Mouse (Mus musculus) ovary, postnatal 36 days (tissue): Measurements from ENCODE around the gene Upk3bl.

ENCODE experiments used
- DNase-seq: peaks from one replicate; pipeline ENCODE4 v3.0.0; 2022; ENCODE audit warnings: low spot score, mixed read lengths

Gene Upk3bl

GRCm38 (mm10) chr5:136054301-136055077, at the start of gene Upk3bl:
Upk3bl (plus strand) TSS chr5:136054492.
- DNase-seq = no peak

- no peak for DNase-seq
Observed at GRCm38 (mm10) chr5:136004537-136004936, 49.8 kb upstream of the Upk3bl start.

GRCm38 (mm10) chr5:136007745-136008144, 46.5 kb upstream of the Upk3bl start:
- no peak for DNase-seq

GRCm38 (mm10) chr5:136014877-136015276, 39.4 kb upstream of the Upk3bl start:
- DNase-seq = peak; percentile 67

- peak; percentile 19 for DNase-seq
Observed at GRCm38 (mm10) chr5:136015586-136015985, 38.7 kb upstream of the Upk3bl start.

DNA sequence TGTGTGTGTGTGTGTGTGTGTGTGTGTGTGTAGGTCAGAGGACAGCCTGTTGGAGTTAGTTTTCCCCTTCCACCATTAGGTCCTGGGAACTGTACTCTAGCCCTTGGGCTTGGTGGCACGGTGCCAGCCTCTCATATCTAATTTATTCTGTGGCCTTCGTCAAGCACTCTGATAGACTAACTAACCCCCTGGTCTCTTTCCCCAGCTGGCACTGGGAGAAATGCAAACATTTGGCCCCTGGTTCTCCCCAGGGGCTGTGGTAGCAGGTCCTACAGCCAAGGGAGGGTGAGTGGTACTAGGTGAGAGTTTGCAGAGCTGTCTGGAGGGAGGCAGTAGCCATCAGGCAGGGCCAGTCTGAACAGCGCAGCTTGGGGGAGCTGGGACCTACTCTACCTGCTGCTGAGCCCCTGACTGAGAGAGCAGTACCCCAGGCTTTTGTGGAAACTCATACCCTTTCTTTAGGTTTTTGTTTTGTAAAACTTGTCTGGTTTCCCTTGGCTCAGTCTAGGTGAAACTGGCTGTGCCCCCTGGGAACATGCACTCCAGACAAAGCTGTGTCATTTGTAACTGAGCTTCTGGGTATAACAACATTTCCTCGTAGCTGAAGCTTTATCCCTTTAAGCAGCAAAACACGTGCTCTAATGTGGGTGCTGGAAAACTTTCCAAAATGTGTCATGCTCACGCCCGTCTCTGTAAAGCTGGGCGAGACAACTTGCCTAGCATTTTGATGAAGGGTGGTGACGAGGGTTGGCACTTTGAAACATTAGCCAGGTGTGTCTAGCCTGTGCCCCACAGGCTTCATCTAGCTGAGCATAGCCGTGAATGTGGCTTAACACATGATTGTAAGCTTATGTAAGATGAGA, 38.0 kb upstream of the Upk3bl start:
- DNase-seq = peak; percentile 78

DNA sequence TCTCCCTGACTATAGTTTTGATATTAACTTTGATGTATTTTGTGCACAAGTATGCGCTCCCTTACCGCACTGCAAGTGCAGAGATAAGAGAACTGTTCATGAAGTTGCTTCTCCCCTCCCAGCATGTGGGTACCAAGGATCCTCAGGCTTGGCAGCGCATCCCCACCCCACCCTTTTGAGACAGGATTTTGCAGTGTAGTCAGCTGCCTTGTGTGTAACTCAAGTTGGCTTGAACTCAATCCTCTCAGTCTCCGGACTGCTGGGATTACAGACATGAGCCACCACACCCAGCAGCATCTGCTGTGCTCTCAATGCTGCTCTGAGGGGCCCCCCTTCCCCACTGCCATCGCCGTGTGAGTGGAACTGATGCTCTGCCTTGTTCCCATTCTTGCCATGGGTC, 37.0 kb upstream of the Upk3bl start:
- DNase-seq = no peak

DNA sequence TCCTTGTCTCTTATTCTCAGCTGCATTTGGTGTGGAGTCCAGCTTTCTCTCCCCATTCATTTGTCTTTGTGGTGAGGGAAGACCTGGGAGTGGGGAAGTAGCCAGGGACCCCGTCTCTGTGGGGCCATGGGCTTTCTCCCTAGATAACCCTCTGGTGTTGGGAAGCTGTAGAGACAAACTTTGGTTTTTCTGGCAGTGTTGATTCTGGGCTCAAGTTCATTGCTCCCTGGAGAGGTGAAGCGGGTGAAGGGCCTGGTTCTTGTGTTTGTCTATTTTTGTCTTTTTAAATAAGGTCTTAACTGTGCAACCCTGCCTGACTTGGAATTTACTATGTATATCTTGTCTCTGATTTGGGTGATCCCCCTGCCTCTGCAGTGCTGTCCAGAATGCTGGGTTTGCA, 35.6 kb upstream of the Upk3bl start:
- no peak for DNase-seq

GRCm38 (mm10) chr5:136019907-136020306, 34.4 kb upstream of the Upk3bl start:
- DNase-seq = peak; percentile 20

DNA sequence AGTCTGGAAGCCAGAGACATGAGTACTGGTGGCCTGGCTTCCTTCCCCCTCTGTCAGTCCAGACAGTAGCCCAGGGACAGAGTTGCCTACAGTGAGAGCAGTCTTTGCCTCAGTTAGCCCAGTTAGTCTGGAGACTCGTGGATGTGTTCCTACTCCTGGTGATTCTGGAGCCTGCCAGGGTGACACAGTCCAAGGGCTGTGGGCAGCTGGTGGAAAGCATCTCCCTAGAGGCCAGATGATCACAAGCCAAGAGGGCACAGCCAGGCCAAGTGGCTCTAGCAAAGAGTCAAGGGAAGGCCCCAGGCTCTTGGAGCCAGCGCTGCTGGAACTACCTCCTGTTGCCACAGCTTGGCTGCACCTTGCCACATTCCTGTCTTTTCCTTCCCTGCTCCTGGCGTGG, 28.6 kb upstream of the Upk3bl start:
- peak; percentile 23 for DNase-seq

GRCm38 (mm10) chr5:136026859-136027258, 27.4 kb upstream of the Upk3bl start:
- DNase-seq = no peak

GRCm38 (mm10) chr5:136027612-136028311, 26.5 kb upstream of the Upk3bl start:
- DNase-seq = no peak

- DNase-seq = no peak
Observed at GRCm38 (mm10) chr5:136034868-136035267, 19.4 kb upstream of the Upk3bl start.

DNA sequence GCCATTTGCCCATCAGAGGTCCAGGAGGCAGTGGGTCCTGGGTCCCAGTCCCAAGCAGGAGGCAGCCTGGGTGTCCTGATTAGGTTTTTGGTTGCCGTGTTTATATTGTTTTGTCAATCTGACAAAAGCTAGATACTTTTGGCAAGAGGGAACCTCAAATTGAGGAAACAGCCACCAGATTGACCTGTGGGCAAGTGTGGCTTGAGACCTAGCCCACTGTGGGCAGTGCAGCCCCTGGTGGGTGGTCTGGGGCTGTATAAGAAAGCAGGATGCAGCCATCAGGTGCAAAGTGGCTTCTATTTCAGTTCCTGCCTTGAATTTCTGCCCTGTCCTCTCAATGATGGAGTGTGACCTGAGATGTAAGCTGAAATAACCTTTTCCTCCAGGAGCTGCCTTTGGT, 19.0 kb upstream of the Upk3bl start:
- DNase-seq = no peak

DNA sequence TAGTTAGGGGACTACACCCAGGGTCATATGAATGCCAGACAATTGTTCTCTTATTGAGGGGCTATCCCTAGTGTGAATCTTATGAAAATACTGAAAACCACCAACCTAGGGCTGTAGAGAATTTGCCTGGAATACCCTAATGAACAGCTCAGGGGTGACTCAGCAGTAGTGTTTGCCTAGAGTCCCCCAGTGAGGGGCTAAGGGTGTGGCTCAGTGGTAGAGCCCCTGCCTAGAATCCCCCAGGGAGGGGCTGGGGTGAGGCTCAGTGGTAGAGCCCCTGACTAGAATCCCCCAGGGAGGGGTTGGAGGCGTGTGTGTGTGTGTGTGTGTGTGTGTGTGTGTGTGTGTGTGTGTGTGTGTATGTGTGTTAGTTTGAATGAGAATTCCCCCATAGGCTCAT, 17.6 kb upstream of the Upk3bl start:
- DNase-seq = no peak

- no peak for DNase-seq
Observed at GRCm38 (mm10) chr5:136038258-136039214, 15.8 kb upstream of the Upk3bl start, which contains the start of gene Upk3b. Upk3b (plus strand) TSS chr5:136038496.

DNA sequence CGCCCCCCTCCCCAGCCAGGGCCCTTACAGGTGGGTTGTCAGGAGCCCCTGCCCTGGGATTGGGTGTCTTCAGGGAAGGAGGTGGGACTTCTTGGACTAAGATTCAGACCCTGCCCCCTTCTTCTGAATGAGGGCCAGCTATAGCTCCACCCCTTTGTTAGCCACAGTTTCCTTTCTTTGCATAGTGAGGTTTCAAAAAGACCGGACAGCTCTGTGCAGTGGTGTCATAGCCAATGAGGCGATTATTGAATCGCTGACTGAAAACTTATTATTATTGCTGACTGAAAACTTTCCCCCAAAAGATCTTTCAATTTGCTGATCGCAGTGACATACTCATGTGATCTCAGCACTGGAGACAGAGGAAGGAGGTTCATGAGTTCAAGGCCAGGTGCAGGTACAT, 14.1 kb upstream of the Upk3bl start:
- no peak for DNase-seq

- no peak for DNase-seq
Observed at GRCm38 (mm10) chr5:136041260-136041659, 13.0 kb upstream of the Upk3bl start.

DNA sequence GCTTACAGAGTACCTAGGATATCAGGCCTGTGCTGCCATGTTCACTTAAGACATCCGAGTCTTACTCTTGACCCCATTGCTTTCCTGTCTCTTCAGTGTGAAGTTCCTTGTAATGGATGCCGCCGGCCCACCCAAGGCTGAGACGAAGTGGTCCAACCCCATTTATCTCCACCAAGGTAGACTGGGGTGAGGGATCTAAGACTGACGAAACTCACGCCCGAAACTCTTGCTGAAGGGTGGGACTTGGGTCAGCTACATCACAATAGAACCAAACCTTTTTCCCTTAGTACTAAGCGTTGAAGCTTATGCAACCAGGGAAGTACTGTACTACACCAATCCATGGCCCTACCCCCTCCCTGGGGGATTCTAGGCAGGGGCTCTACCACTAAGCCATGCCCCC, 12.6 kb upstream of the Upk3bl start:
- no peak for DNase-seq

GRCm38 (mm10) chr5:136044865-136045264, 9.4 kb upstream of the Upk3bl start:
- no peak for DNase-seq

GRCm38 (mm10) chr5:136045408-136045807, 8.9 kb upstream of the Upk3bl start:
- peak; percentile 31 for DNase-seq
